Comparison of ENCODE assay signal across 5 mouse cellular contexts in genomic region chr1:142108826-142109225, GRCm38 (mm10).
DNase-seq lines count a peak whose midpoint lies in the region; ATAC-seq lines count a peak whose summit lies in the region.
"Not testable (repeated sequence)": the region's sequence is repeated elsewhere in the genome, so short reads cannot be mapped to it uniquely, and the experiment has no call there.

No protein-coding gene starts in this region.

- H3K9ac ChIP-seq in lung, embryonic 16.5 days (ENCODE audit: low read length): not testable (repeated sequence)

- not testable (repeated sequence) for H3K27me3 ChIP-seq in lung, embryonic 16.5 days (ENCODE audit: control insufficient read depth, insufficient read depth, low read depth, low read length)

- H3K36me3 ChIP-seq in lung, embryonic 16.5 days (ENCODE audit: control insufficient read depth, insufficient read depth, low read length): not testable (repeated sequence)

- H3K4me1 ChIP-seq in lung, embryonic 16.5 days (replicated peaks; ENCODE audit: control insufficient read depth, insufficient read depth, low read length): not testable (repeated sequence)

- H3K4me3 ChIP-seq in lung, embryonic 16.5 days (ENCODE audit: low read length): not testable (repeated sequence)

- H3K27ac ChIP-seq in lung, embryonic 16.5 days (ENCODE audit: low read length): peak overlapping the region; percentile 27; the same call in 1 of the 2 replicates

- DNase-seq in R1 (ENCODE audit: low read depth, low spot score): peak; percentile 3
- DNase-seq in heart, adult 11 months: peak; percentile 70
- DNase-seq in lung, postnatal 14 days: peak; percentile 3
- peak; percentile 3 for DNase-seq in lung, postnatal 36 days

- WGBS in lung, embryonic 16.5 days: 5% methylated on average over 3 of the region's 3 CpGs

- not testable (repeated sequence) for H3K4me2 ChIP-seq in lung, embryonic 16.5 days (ENCODE audit: low read depth, low read length)

- H3K9me3 ChIP-seq in lung, embryonic 16.5 days (ENCODE audit: control insufficient read depth, low read length): not testable (repeated sequence)

- 0 out of 2 replicates have a peak, but pooled peaks have one; percentile 15 for ATAC-seq in lung, embryonic 16.5 days (ENCODE audit: low read depth)

Comparison
In these comparisons a context has a peak if more than half of its experiments do, and no peak if none do; other contexts are left out.
1. DNase-seq: peak in every context shown above with its lines; median percentile 70 in heart, adult 11 months; 3 in R1; 3 in lung, postnatal 14 days; 3 in lung, postnatal 36 days.